In genomic region chr13:112354109-112354867, GRCm38 (mm10) we compare ENCODE assay signal across 12 mouse cellular contexts.
DNase-seq lines count a peak whose midpoint lies in the region; ATAC-seq and TF ChIP-seq lines count a peak whose summit lies in the region.
"Had no signal": no experiment of that assay in that cellular context is flagged by ENCODE, and none has a peak within 500 bp of the region (broad histone marks: within the 10 kb centered on the region; RNA-seq: fewer than 3 reads in every experiment).

No protein-coding gene starts in this region.

- no peak overlapping the region for H3K27ac ChIP-seq in kidney, embryonic 16.5 days (ENCODE audit: low read length)
- no peak overlapping the region for H3K27ac ChIP-seq in MEL (ENCODE audit: control insufficient read depth, low read depth, low read length)
- no peak overlapping the region for H3K27ac ChIP-seq in embryonic facial prominence, embryonic 14.5 days (replicated peaks; ENCODE audit: low read depth, low read length)
- 0 out of 2 replicates have a peak overlapping the region, but pooled peaks have one; percentile 20 for H3K27ac ChIP-seq in hindbrain, embryonic 16.5 days (ENCODE audit: low read depth, low read length)
- H3K27ac ChIP-seq in liver, postnatal 0 days (ENCODE audit: low read depth), result no peak overlapping the region
- H3K27ac ChIP-seq: limb, embryonic 15.5 days; midbrain, embryonic 12.5 days had no signal

- no peak for TF ChIP-seq CTCF in MEL (IDR thresholded peaks at IDR 0.05 in 2 of 3, conservative IDR thresholded peaks at IDR 0.05 in 1 of 3; ENCODE audit: control insufficient read depth in 1 of 3, insufficient read depth in 1 of 3, low read depth in 2 of 3, low read length in 3 of 3, poor library complexity in 1 of 3, severe bottlenecking in 1 of 3)
- TF ChIP-seq CTCF in liver, postnatal 0 days (IDR thresholded peaks at IDR 0.05; ENCODE audit: low read depth), result no peak

- H3K4me1 ChIP-seq in kidney, embryonic 16.5 days (ENCODE audit: insufficient read depth, low read length), result peaks cover 12% of the 10 kb centered on the region
- H3K4me1 ChIP-seq in MEL (ENCODE audit: control insufficient read depth in 1 of 2, insufficient read depth in 2 of 2, low read length in 2 of 2), result peaks cover 0 to 12% of the 10 kb centered on the region in 2 experiments; a peak in 2 of 4 replicates
- H3K4me1 ChIP-seq in embryonic facial prominence, embryonic 14.5 days (ENCODE audit: control insufficient read depth, insufficient read depth, low read length), result peaks cover 12% of the 10 kb centered on the region; the same call in 1 of the 2 replicates
- H3K4me1 ChIP-seq in hindbrain, embryonic 16.5 days (ENCODE audit: control insufficient read depth, insufficient read depth, low read depth, low read length), result peaks cover 3% of the 10 kb centered on the region; the same call in 1 of the 2 replicates
- H3K4me1 ChIP-seq in liver, postnatal 0 days (ENCODE audit: insufficient read depth), result no peaks in the 10 kb centered on the region

- no peak for ATAC-seq in kidney, embryonic 16.5 days (ENCODE audit: low FRiP score, low TSS enrichment)
- no peak for ATAC-seq in embryonic facial prominence, embryonic 14.5 days (ENCODE audit: low read depth)
- peak; percentile 62 for ATAC-seq in hindbrain, embryonic 16.5 days
- no peak for ATAC-seq in liver, postnatal 0 days

- no peaks in the 10 kb centered on the region for H3K79me2 ChIP-seq in MEL (ENCODE audit: control insufficient read depth, insufficient read depth, low read length, poor library complexity)

- H3K9me3 ChIP-seq in kidney, embryonic 16.5 days (ENCODE audit: low read length), result no peaks in the 10 kb centered on the region; the same call in 1 of the 2 replicates
- H3K9me3 ChIP-seq in MEL (replicated peaks; ENCODE audit: insufficient read depth, low read length), result no peaks in the 10 kb centered on the region
- H3K9me3 ChIP-seq in embryonic facial prominence, embryonic 14.5 days (ENCODE audit: control insufficient read depth, low read length), result 0 out of 2 replicates have a peak, but pooled peaks cover 8% of the 10 kb centered on the region
- H3K9me3 ChIP-seq in hindbrain, embryonic 16.5 days (ENCODE audit: control insufficient read depth, low read length), result peaks cover 4% of the 10 kb centered on the region; the same call in 1 of the 2 replicates
- H3K9me3 ChIP-seq in liver, postnatal 0 days (ENCODE audit: low read length), result no peaks in the 10 kb centered on the region
- H3K9me3 ChIP-seq: G1E; limb, embryonic 15.5 days; midbrain, embryonic 12.5 days had no signal

- no peak overlapping the region for H3K4me3 ChIP-seq in kidney, embryonic 16.5 days (ENCODE audit: low read length)
- H3K4me3 ChIP-seq in MEL (ENCODE audit: control insufficient read depth in 1 of 2, insufficient read depth in 1 of 2, low read depth in 2 of 2, low read length in 2 of 2), result peak overlapping the region in 1 of 2 experiments; percentile 19; a peak in 1 of 4 replicates
- H3K4me3 ChIP-seq in embryonic facial prominence, embryonic 14.5 days (ENCODE audit: low read depth, low read length), result no peak overlapping the region
- H3K4me3 ChIP-seq in hindbrain, embryonic 16.5 days (ENCODE audit: low read length), result no peak overlapping the region
- no peak overlapping the region for H3K4me3 ChIP-seq in liver, postnatal 0 days (ENCODE audit: low read depth, low read length)
- H3K4me3 ChIP-seq: limb, embryonic 15.5 days; midbrain, embryonic 12.5 days had no signal

- no peaks in the 10 kb centered on the region for H3K36me3 ChIP-seq in kidney, embryonic 16.5 days (ENCODE audit: insufficient read depth, low read length)
- H3K36me3 ChIP-seq in MEL (ENCODE audit: control insufficient read depth in 1 of 2, insufficient read depth in 2 of 2, low read length in 2 of 2), result peaks cover 0 to 7% of the 10 kb centered on the region in 2 experiments; a peak in 2 of 4 replicates
- H3K36me3 ChIP-seq in embryonic facial prominence, embryonic 14.5 days (ENCODE audit: control insufficient read depth, insufficient read depth, low read length), result no peaks in the 10 kb centered on the region
- peaks cover 11% of the 10 kb centered on the region for H3K36me3 ChIP-seq in hindbrain, embryonic 16.5 days (ENCODE audit: control insufficient read depth, insufficient read depth, low read length)
- H3K36me3 ChIP-seq in liver, postnatal 0 days (replicated peaks; ENCODE audit: insufficient read depth, low read length), result no peaks in the 10 kb centered on the region
- H3K36me3 ChIP-seq: G1E; limb, embryonic 15.5 days; midbrain, embryonic 12.5 days had no signal

- WGBS in kidney, embryonic 16.5 days, result 55% methylated on average over 6 of the region's 6 CpGs
- 40% methylated on average over 6 of the region's 6 CpGs for WGBS in embryonic facial prominence, embryonic 14.5 days
- 22% methylated on average over 6 of the region's 6 CpGs for WGBS in hindbrain, embryonic 16.5 days
- WGBS in liver, postnatal 0 days (ENCODE audit: insufficient replicate concordance), result 38% methylated on average over 6 of the region's 6 CpGs

- no peaks in the 10 kb centered on the region for H3K27me3 ChIP-seq in kidney, embryonic 16.5 days (ENCODE audit: insufficient read depth, low read length)
- no peaks in the 10 kb centered on the region; a peak in 1 of 4 replicates for H3K27me3 ChIP-seq in MEL (ENCODE audit: control insufficient read depth in 1 of 2, insufficient read depth in 2 of 2, low read length in 2 of 2)
- no peaks in the 10 kb centered on the region for H3K27me3 ChIP-seq in embryonic facial prominence, embryonic 14.5 days (replicated peaks; ENCODE audit: control insufficient read depth, insufficient read depth, low read length)
- H3K27me3 ChIP-seq in hindbrain, embryonic 16.5 days (replicated peaks; ENCODE audit: control insufficient read depth, insufficient read depth, low read length), result no peaks in the 10 kb centered on the region
- H3K27me3 ChIP-seq in liver, postnatal 0 days (ENCODE audit: insufficient read depth, low read length), result no peaks in the 10 kb centered on the region
- H3K27me3 ChIP-seq: limb, embryonic 15.5 days; midbrain, embryonic 12.5 days had no signal

- H3K9ac ChIP-seq in kidney, embryonic 16.5 days (replicated peaks; ENCODE audit: low read length), result no peak overlapping the region
- peak overlapping the region; percentile 17; the same call in 1 of the 2 replicates for H3K9ac ChIP-seq in MEL (ENCODE audit: control insufficient read depth, low read depth, low read length, poor library complexity, severe bottlenecking)
- H3K9ac ChIP-seq in embryonic facial prominence, embryonic 14.5 days (ENCODE audit: low read depth, low read length), result no peak overlapping the region
- H3K9ac ChIP-seq in hindbrain, embryonic 16.5 days (ENCODE audit: low read depth, low read length), result no peak overlapping the region
- no peak overlapping the region for H3K9ac ChIP-seq in liver, postnatal 0 days (replicated peaks)
- H3K9ac ChIP-seq: limb, embryonic 15.5 days; midbrain, embryonic 12.5 days had no signal

- TF ChIP-seq EP300 in MEL (IDR thresholded peaks at IDR 0.05; ENCODE audit: low read depth in 1 of 2, low read length in 2 of 2), result no peak
- TF ChIP-seq EP300 in liver, postnatal 0 days (IDR thresholded peaks at IDR 0.05; ENCODE audit: low read depth), result no peak

- no peak overlapping the region for H3K4me2 ChIP-seq in kidney, embryonic 16.5 days (replicated peaks; ENCODE audit: low read depth, low read length)
- H3K4me2 ChIP-seq in embryonic facial prominence, embryonic 14.5 days (ENCODE audit: low read depth, low read length), result no peak overlapping the region
- no peak overlapping the region for H3K4me2 ChIP-seq in hindbrain, embryonic 16.5 days (ENCODE audit: low read length)
- H3K4me2 ChIP-seq in liver, postnatal 0 days (ENCODE audit: low read depth, low read length), result no peak overlapping the region
- H3K4me2 ChIP-seq: limb, embryonic 15.5 days; midbrain, embryonic 12.5 days had no signal

- no peak for TF ChIP-seq RAD21 in MEL (IDR thresholded peaks at IDR 0.05; ENCODE audit: low read depth, low read length)

- no peak for TF ChIP-seq POLR2A in MEL (IDR thresholded peaks at IDR 0.05; ENCODE audit: control insufficient read depth in 1 of 2, insufficient read depth in 1 of 2, low read depth in 1 of 2, low read length in 2 of 2, poor library complexity in 1 of 2)

- DNase-seq in kidney, adult 18-20 months, result peak; percentile 34
- DNase-seq in MEL (ENCODE audit: low read depth, low spot score), result peak; percentile 4
- peak; percentile 36 for DNase-seq in embryonic facial prominence, embryonic 14.5 days (ENCODE audit: low spot score)
- no peak for DNase-seq in layer of hippocampus, adult 18-20 months (ENCODE audit: low spot score in 2 of 2)
- DNase-seq in liver, postnatal 0 days, result no peak
- DNase-seq in cerebellum, adult 8-10 months, result no peak
- DNase-seq: right cerebral cortex, adult 18-20 months had no signal

TF ChIP-seq in MEL, 35 proteins besides CTCF, POLR2A, EP300 and RAD21:
- TF ChIP-seq ZKSCAN1 (IDR thresholded peaks at IDR 0.05; ENCODE audit: low read depth, low read length) (no peak), HCFC1 (IDR thresholded peaks at IDR 0.05; ENCODE audit: low read depth, low read length) (no peak), CHD2 (IDR thresholded peaks at IDR 0.05; ENCODE audit: low read length) (no peak), NRF1 (IDR thresholded peaks at IDR 0.05; ENCODE audit: insufficient read depth, low read depth, low read length, poor library complexity, severe bottlenecking) (no peak), USF2 (IDR thresholded peaks at IDR 0.05; ENCODE audit: borderline replicate concordance in 1 of 2, insufficient read depth in 1 of 2, low read depth in 1 of 2, low read length in 2 of 2) (no peak), POLR2AphosphoS2 (IDR thresholded peaks at IDR 0.05; ENCODE audit: low read length) (no peak), TCF12 (IDR thresholded peaks at IDR 0.05; ENCODE audit: low read depth, low read length) (no peak), MYB (IDR thresholded peaks at IDR 0.05; ENCODE audit: low read depth, low read length) (no peak), KAT2A (conservative IDR thresholded peaks at IDR 0.05; ENCODE audit: low read depth, low read length) (no peak), TBP (IDR thresholded peaks at IDR 0.05; ENCODE audit: low read depth, low read length) (no peak), SMC3 (IDR thresholded peaks at IDR 0.05; ENCODE audit: low read depth, low read length) (no peak), ETS1 (IDR thresholded peaks at IDR 0.05; ENCODE audit: low read depth, low read length) (no peak), MAX (IDR thresholded peaks at IDR 0.05; ENCODE audit: low read length) (no peak), MYC (IDR thresholded peaks at IDR 0.05; ENCODE audit: low read depth, low read length) (no peak), ZMIZ1 (IDR thresholded peaks at IDR 0.05; ENCODE audit: low read depth, low read length) (no peak), CHD1 (IDR thresholded peaks at IDR 0.05; ENCODE audit: low read depth, low read length) (no peak), POLR2AphosphoS5 (IDR thresholded peaks at IDR 0.05; ENCODE audit: borderline replicate concordance, low read depth, low read length) (no peak)

Comparison
In these comparisons a context has a peak if more than half of its experiments do, and no peak if none do; other contexts are left out.
1. DNase-seq: peak in kidney, adult 18-20 months (single experiment), MEL (single experiment) and embryonic facial prominence, embryonic 14.5 days (single experiment); none in layer of hippocampus, adult 18-20 months (0 of 2), liver, postnatal 0 days (single experiment) and cerebellum, adult 8-10 months (single experiment).